Mouse (Mus musculus) heart, embryonic 11.5 days (tissue): ENCODE data around the gene Nnmt. TPM values are rescaled to one million over a fixed set of nuclear protein-coding genes. Genes with fewer than 3 reads are reported as not detected.

Experiments
- ATAC-seq: fragments of 200-750 bp; cut with Nextera tagmentation; replicated peaks from 2 replicates; pipeline ENCODE4 v1.8.0; 2017; ENCODE audit warnings: moderate library complexity; ENCODE audit not compliant: insufficient number of reproducible peaks, low FRiP score, low TSS enrichment
- H3K27ac ChIP-seq: fragments of 300-500 bp; sonication (generic); 2 replicates; pipeline ENCODE4 v1.5.1; 2014; ENCODE audit warnings: mild to moderate bottlenecking, low read depth, low read length
- H3K27me3 ChIP-seq: fragments of 300-500 bp; sonication (generic); 2 replicates; pipeline ENCODE4 v1.6.1; 2014; ENCODE audit warnings: mild to moderate bottlenecking, low read length, mixed read lengths; ENCODE audit not compliant: control insufficient read depth, insufficient read depth
- H3K36me3 ChIP-seq: fragments of 300-500 bp; sonication (generic); 2 replicates; pipeline ENCODE4 v1.6.1; 2014; ENCODE audit warnings: mild to moderate bottlenecking, low read length, moderate library complexity, mixed read lengths; ENCODE audit not compliant: control insufficient read depth, insufficient read depth
- H3K4me1 ChIP-seq: fragments of 300-500 bp; sonication (generic); 2 replicates; pipeline ENCODE4 v1.6.1; 2014; ENCODE audit warnings: low read length; ENCODE audit not compliant: control insufficient read depth, insufficient read depth
- H3K4me2 ChIP-seq: fragments of 300-500 bp; sonication (generic); 2 replicates; pipeline ENCODE4 v1.6.1; 2014; ENCODE audit warnings: mild to moderate bottlenecking, moderate library complexity
- H3K4me3 ChIP-seq: fragments of 300-500 bp; sonication (generic); 2 replicates; pipeline ENCODE4 v1.5.1; 2014; ENCODE audit warnings: low read depth, low read length
- H3K9ac ChIP-seq: fragments of 300-500 bp; sonication (generic); 2 replicates; pipeline ENCODE4 v1.6.1; 2014; ENCODE audit warnings: mild to moderate bottlenecking, low read depth, low read length, moderate library complexity
- H3K9me3 ChIP-seq: fragments of 300-500 bp; sonication (generic); replicated peaks from 2 replicates; pipeline ENCODE4 v1.6.1; 2016; ENCODE audit warnings: low read length; ENCODE audit not compliant: control insufficient read depth
- WGBS: fragments of 180-500 bp; shearing (Covaris S2); extraction: QIAGEN DNeasy Blood & Tissue Kit; methylation state at CpG from one replicate; pipeline ENCODE4 v1.1.7; 2014; ENCODE audit not compliant: insufficient replicate concordance; 5-methylcytosine and 5-hydroxymethylcytosine counted together
- polyA plus RNA-seq: library from polyadenylated mRNA; unstranded; fragments of >200 nt; fragmentation: Nextera tagmentation; extraction: Ambion mirVana; gene quantifications from 2 replicates; pipeline ENCODE4 v1.2.1, GENCODE M21; 2014

Gene Nnmt
- polyA plus RNA-seq, 1 experiment from 2014 or later: 3.4 TPM

- Histone ChIP-seq H3K4me1 (no peaks in the 10 kb centered on the region), H3K27ac (no peak overlapping the region), H3K27me3 (peaks cover 10% of the 10 kb centered on the region), H3K36me3 (no peaks in the 10 kb centered on the region), H3K4me2 (no peak overlapping the region), H3K9ac (no peak overlapping the region), H3K4me3 (no peak overlapping the region), H3K9me3 (peaks cover 4% of the 10 kb centered on the region; the same call in 1 of the 2 replicates)
- WGBS: 88% methylated on average over 8 of the region's 8 CpGs
- no peak for ATAC-seq
Measured at GRCm38 (mm10) chr9:48641636-48642035, 36.7 kb upstream of the Nnmt start.

- 74% methylated on average over 8 of the region's 8 CpGs for WGBS
- ATAC-seq: no peak
- H3K4me1 ChIP-seq: no peaks in the 10 kb centered on the region
Measured at GRCm38 (mm10) chr9:48640881-48641280, 35.9 kb upstream of the Nnmt start.

DNA sequence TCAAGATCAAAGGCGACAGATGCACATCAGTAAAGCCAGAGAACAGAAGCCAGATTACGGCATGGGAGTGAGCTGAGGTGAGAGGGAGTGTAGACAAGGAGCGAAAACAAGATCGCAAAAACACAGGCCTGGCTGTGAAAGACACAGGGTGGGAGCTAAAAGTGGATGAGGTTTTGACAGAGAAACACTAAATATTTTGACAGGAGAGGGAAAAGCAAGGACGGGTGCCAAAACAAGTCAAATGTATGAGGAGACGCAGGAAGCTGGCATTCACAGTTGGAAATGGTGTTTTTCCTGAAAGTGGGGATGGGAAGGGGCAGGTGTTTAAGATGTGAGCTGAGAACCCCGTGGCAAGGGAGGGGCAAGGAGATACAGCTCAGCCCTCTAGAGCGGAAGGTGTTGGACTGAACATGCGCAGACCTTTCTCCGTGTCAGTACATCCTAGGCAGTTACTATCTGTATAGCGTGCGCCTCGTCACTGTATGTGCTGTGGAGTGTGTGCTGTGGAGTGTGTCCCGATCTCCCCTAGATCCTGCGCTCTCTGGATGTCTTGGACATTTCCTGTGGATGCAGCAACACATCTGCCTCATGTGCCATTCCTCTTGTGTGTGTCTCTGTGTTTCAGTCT, 33.3 kb upstream of the Nnmt start:
- Histone ChIP-seq H3K27me3 (peaks cover 10% of the 10 kb centered on the region), H3K27ac (no peak overlapping the region), H3K36me3 (no peaks in the 10 kb centered on the region), H3K9me3 (no peaks in the 10 kb centered on the region), H3K4me2 (no peak overlapping the region), H3K4me1 (no peaks in the 10 kb centered on the region), H3K4me3 (no peak overlapping the region), H3K9ac (no peak overlapping the region)
- 61% methylated on average over 15 of the region's 15 CpGs for WGBS
- ATAC-seq: no peak

More at GRCm38 (mm10) chr9:48640881-48641280, 35.9 kb upstream of the Nnmt start:
- no peak overlapping the region for H3K9ac ChIP-seq
- peaks cover 7% of the 10 kb centered on the region for H3K27me3 ChIP-seq
- no peaks in the 10 kb centered on the region for H3K36me3 ChIP-seq
- H3K27ac ChIP-seq: no peak overlapping the region
- peaks cover 4% of the 10 kb centered on the region; the same call in 1 of the 2 replicates for H3K9me3 ChIP-seq
- no peak overlapping the region for H3K4me2 ChIP-seq
- no peak overlapping the region for H3K4me3 ChIP-seq

DNA sequence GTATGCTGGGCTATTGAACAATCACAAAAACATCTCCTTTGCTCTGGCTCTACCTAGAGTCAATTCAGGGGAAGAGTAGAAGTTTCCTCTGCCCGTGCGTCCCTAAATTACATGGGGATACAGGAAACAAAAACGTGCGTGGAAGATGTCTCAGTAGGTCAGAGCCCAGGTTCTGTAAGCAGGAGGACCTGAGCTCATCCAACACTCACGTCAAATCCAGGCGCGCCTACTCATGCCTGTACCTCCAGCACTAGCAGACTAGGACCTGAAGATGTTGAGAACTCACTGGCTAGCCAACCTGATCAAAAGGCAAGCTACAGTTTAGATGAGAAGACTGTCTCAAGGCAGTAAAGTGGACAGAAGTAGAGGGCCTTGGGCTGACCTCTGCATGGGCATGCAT, 32.2 kb upstream of the Nnmt start:
- no peak overlapping the region for H3K4me2 ChIP-seq
- H3K4me3 ChIP-seq: no peak overlapping the region
- ATAC-seq: no peak
- no peaks in the 10 kb centered on the region for H3K9me3 ChIP-seq
- no peaks in the 10 kb centered on the region for H3K4me1 ChIP-seq
- H3K36me3 ChIP-seq: no peaks in the 10 kb centered on the region
- H3K27ac ChIP-seq: no peak overlapping the region
- H3K9ac ChIP-seq: no peak overlapping the region
- peaks cover 10% of the 10 kb centered on the region for H3K27me3 ChIP-seq
- 85% methylated on average over 7 of the region's 7 CpGs for WGBS

GRCm38 (mm10) chr9:48635576-48636350, 30.8 kb upstream of the Nnmt start:
- 30% methylated on average over 18 of the region's 18 CpGs for WGBS
- no peak overlapping the region for H3K27ac ChIP-seq
- H3K36me3 ChIP-seq: no peaks in the 10 kb centered on the region
- H3K4me2 ChIP-seq: peak overlapping the region; percentile 39
- H3K4me1 ChIP-seq: no peaks in the 10 kb centered on the region
- H3K4me3 ChIP-seq: peak overlapping the region; percentile 13; the same call in 1 of the 2 replicates
- H3K9me3 ChIP-seq: no peaks in the 10 kb centered on the region
- no peak overlapping the region for H3K9ac ChIP-seq
- H3K27me3 ChIP-seq: peaks cover 10% of the 10 kb centered on the region
- ATAC-seq: no peak

- 78% methylated on average over 6 of the region's 6 CpGs for WGBS
- Histone ChIP-seq H3K9ac (no peak overlapping the region), H3K27me3 (peaks cover 10% of the 10 kb centered on the region), H3K27ac (no peak overlapping the region), H3K4me2 (no peak overlapping the region), H3K4me1 (no peaks in the 10 kb centered on the region), H3K4me3 (no peak overlapping the region), H3K9me3 (no peaks in the 10 kb centered on the region), H3K36me3 (no peaks in the 10 kb centered on the region)
- no peak for ATAC-seq
Measured at GRCm38 (mm10) chr9:48633147-48633546, 28.2 kb upstream of the Nnmt start.

- 64% methylated on average over 1 of the region's 1 CpGs for WGBS
Measured at GRCm38 (mm10) chr9:48619268-48619667, 14.3 kb upstream of the Nnmt start.

GRCm38 (mm10) chr9:48618589-48618988, 13.6 kb upstream of the Nnmt start:
- 8% methylated on average over 6 of the region's 6 CpGs for WGBS
- Histone ChIP-seq H3K36me3 (no peaks in the 10 kb centered on the region), H3K4me2 (peak overlapping the region; percentile 59), H3K4me1 (no peaks in the 10 kb centered on the region), H3K4me3 (0 out of 2 replicates have a peak overlapping the region, but pooled peaks have one; percentile 17), H3K9me3 (no peaks in the 10 kb centered on the region), H3K27me3 (peaks cover 3% of the 10 kb centered on the region; the same call in 1 of the 2 replicates), H3K9ac (no peak overlapping the region), H3K27ac (no peak overlapping the region)
- no peak for ATAC-seq

More at GRCm38 (mm10) chr9:48619268-48619667, 14.3 kb upstream of the Nnmt start:
- no peak overlapping the region for H3K27ac ChIP-seq
- no peaks in the 10 kb centered on the region for H3K4me1 ChIP-seq
- no peak for ATAC-seq
- no peaks in the 10 kb centered on the region for H3K9me3 ChIP-seq
- peaks cover 3% of the 10 kb centered on the region; the same call in 1 of the 2 replicates for H3K27me3 ChIP-seq
- H3K4me2 ChIP-seq: no peak overlapping the region
- H3K36me3 ChIP-seq: no peaks in the 10 kb centered on the region
- no peak overlapping the region for H3K4me3 ChIP-seq
- H3K9ac ChIP-seq: no peak overlapping the region
